Mouse (Mus musculus) 3134 (cell line): ENCODE measurements around the gene Xrra1.
"Not testable (repeated sequence)": the region's sequence is repeated elsewhere in the genome, so short reads cannot be mapped to it uniquely, and the experiment has no call there.

Source experiments
- DNase-seq: peaks from one replicate; pipeline ENCODE4 v3.0.0-alpha.2; 2011; ENCODE audit warnings: low spot score; ENCODE audit not compliant: insufficient read length; ENCODE audit errors: extremely low read depth

Gene Xrra1

DNA sequence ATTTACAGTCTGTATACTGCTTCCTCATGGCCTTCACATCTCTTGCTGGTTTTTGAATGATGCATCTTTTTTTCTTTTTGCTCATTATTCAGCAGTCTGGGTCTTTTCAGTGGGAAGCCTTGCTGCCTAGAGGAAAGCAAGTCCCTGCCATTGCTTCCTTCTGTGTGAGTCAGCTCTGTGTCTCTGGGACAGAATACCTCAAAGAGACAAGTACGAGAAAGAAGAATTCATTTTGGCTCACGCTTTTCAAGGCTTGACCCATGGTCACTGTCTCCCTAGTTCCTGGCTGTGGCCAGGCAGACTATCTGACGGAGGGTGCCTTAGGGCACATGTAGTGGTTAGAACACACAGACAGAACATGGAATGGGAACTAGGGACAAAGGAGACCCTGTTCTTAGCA is 35.1 kb downstream of the Xrra1 start:
- DNase-seq, result no peak

DNA sequence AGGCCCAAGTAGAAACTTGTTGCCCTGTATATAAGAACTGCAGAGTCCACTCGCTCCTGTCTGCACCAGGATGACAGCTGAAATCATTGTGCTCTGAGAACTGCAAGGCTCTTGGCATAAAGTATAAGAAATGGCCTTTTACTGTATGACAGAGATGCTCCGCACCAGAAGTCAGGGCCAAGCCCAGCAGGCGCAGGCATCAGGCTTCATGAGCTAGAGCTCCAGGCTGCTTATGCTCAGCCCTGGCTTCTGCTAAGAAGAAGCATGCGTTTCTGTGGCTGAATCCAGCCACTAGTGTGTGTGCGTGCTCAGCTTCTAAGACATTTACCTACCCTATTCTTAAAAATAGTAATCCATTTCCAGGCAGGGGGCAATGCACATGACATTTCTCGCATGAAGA is 35.6 kb downstream of the Xrra1 start:
- DNase-seq, result no peak

DNA sequence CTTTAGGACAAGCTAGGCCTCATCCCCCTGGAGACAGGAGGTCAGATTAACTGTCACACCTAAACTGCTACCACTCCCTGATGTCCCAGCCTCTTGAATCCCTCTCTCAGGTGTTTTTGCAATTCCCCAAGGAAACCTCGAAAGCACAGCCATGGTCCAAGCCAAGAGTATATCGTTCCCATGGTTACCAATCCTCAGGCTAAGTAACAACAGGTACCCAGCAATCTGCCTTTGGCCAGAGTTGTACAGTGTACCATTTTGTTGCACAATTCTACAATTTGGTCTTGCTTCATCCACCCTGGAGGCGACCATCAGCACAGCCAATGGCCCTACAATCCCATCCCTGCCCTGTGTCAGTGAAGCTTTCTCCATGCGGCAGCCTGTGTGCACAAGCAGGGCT is 38.0 kb downstream of the Xrra1 start:
- no peak for DNase-seq

DNA sequence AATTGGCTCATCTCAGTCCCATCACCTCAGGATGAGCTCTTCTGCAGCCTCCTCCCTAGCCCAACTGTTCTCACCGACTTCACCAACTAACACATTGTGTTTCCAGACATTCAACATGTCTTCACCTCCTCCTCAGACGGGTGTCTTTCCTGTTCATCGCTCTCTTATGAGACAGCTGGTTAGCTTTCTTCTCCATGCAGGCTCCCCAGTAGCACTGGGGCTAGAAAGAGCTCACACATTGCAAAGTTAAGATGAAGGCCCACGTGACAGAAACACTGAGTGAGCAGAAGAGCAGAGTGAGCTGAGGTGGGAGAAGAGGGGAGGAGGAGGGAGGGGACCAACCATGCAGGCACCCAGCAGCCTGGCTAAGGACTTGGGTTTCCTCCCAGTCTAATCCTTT is 43.3 kb downstream of the Xrra1 start:
- no peak for DNase-seq

DNA sequence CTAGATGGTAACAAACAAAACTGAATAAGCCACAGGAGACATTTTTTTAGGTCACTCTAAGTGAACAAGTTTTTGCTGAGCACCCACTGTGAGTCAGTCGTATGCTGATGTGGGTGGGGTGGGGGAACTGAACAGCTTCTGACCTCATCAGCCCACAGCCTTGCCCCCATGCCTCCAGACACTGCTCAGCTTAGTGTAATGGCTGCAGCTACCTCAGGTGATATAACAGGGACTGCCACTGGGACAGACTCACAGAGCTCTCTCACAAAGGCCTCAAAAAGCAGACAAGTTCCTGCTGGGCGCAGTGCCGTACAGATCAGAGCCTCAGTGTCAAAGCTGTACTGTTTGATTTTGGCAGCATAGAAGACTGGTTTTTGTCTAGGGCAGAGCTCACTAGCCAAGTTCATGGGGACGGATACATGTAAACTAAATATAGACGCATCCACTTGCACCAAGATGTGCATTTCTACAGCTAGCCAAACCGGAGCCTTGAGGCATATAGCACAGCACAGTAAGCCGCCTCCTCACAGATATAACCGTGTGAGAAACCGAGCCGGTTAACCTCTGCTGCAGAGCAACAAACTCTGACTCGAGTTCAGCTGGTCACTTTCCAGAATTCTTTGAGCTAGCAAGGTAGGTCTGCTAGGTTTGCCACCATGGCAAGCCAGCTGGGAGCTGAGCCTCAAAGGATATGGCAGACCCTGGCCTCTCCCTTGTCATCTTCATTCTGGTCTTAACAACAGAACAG is 44.2 kb downstream of the Xrra1 start:
- no peak for DNase-seq

DNA sequence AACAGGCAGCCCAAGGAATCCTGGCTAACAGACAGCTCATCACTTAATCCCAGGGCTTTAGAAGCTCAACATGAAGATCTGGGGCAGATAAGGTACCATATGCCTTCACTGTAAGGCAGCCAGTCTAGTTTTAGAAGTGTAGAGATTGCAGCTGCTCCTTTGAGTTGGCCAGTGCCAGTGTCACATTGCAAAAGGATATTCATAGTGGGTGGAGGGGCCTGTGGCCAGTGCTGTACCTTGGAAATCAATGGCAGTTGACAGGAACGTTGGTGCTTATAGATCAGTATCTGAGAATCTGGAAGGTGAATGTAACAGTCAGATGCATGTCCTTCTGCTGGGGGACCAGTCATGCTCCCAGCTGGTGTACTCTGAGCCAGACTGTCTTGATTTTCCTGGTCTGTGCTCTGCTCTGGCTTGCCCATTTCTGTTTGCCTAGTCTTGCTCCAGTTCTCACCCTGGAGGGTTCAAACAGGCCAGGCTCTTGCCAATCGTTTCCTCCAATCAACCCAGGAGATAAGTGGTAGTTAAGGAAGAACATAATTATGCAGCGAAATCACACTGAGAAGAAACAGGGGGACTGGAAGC is 45.6 kb downstream of the Xrra1 start:
- no peak for DNase-seq

DNA sequence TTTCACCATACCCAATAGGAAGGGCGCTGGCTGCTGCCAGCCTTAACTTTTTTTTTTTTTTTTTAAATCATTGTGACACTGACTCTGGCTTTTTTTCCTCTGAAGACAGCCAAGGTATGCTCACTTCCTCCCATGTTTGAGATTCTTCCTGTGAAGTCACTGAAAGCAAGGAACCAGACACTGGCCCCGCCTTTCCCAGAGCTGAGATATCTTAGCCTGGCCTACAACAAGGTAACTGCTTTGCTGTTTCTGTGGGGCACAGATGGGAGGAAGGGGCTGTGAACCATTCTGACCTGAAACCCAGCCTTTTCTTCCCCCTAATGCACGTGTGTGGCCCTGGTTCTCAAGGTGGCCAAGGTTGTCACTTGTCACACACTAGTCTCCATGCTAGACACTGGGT is 47.4 kb downstream of the Xrra1 start:
- DNase-seq, result no peak

DNA sequence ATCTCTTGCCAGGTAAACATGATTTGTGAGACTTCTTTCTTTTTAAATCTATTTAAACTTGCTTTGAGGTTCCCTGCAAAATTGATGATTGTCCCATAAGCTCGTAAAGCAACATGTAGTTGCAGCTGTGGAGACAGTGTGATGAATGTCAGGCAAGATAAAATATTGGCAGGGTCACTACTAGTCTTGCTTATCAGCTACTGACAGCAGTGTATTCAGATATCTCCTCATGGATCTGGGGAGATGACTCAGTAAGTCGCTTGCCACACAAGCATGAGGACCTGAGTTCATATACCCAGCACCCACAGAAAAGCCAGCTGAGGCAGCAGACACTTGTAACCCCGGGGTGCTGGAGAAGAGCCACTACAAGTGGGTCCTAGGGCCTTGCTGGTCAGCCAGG is 48.5 kb downstream of the Xrra1 start:
- no peak for DNase-seq

DNA sequence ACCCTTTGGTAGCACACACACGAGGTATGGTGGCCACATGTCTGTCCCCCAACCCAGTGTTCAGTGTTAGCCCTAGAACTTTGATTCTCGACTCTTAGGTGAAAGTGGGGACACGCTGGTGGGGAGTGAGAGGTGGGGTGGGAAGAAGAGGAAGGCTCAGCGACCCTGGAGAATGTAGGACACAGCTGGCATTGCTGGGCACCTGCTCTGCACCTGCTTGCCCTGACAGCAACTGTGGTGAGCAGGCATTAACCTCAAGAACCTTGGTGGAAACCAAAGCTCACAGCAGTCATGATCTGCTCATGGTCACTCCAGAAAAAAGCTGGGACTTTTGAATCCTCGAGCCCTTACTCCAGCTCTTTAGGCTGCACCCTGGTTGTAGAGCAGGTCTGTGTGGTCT is 52.1 kb downstream of the Xrra1 start:
- no peak for DNase-seq

DNA sequence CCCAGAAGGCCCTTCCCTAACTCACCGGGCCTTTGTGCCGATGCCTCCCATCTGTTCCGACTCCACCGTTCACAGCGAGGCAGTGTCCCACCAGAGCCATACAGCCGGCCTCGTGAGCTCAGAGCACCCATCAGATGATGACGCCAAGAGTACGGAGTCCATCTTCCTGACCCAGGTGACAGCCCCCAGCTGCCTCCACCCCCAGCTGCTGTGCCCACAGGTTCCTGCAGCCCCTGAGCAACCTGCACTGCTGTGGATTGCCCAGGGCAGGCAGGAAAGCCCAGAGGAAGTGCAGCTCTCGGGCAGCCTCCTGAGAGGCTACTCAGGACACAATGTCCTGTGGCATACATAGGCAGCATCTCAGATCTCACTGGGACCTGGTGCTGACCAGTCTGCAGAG is 55.4 kb downstream of the Xrra1 start:
- no peak for DNase-seq

DNA sequence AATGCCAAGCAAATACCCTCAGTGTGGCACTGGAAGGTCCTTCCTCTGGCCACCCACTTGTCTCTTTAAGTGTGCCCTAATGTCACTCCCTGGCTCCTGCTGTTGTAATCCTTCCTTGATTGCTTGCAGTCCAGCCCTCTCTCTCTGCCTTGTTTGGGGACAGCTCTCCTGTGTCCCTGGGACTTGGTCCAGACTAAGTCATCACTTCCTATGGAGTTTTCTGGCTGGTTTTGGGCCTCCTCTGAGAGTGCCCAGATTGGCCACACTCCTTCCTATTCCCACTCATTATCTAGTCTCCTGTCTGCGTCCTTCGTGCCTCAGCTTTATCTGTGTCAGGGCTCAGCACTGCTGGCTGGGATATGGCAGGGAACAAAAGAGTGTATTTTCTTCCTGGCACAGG is 56.6 kb downstream of the Xrra1 start:
- no peak for DNase-seq

DNA sequence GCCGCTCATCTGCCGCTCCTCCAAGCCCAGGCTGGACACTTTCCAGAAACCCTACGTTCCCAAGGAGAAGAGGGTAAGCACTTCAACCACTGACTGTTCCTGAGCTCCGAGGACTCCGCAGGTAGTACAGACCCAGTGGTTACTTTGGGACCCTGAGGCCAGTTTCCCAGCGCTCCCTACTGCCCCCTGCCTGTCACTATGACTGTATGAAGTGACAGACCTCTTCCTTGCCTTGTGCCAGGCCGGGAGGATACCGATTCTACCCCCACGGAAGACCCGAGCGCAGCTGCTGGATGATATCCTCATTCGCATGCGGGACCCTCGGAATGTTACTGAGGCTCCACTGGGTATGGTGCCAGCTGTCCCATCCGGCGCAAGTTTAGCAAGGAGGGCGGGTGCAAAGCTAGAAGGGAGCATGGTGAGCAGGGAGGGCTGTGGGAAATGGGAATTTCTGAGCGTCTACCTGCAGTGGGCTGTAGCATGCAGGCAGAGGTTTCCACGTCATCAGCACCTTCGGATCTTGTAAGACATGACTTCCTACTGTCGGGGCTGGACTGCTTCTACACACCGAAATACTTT is 57.9 kb downstream of the Xrra1 start:
- DNase-seq, result no peak

DNA sequence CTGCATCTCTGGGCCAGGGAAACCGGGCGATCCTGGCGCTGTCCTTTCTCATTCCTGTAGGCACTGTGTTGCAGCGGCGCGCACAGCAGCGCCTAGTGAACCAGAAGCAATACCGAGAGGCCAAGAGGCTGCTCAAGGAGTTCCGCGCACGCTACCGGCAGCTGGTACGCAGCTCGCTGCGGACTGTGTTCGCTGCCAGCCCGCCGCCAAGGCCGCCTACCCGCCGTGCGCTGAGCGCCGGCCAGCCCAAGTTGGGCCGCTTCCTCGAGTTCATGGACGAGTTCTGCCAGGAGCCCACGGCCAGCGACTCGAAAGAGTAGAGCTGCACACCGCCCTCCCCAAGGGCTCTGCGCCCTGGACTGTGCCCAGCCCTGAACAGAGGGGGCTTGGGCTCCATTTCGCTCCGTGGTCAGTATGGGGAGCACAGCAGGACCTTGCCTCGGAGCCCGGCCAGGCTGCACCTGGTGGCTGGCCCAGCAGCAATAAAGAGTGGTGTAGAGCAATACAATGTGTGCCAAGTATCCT is 58.5 kb downstream of the Xrra1 start:
- peak; percentile 16 for DNase-seq

DNA sequence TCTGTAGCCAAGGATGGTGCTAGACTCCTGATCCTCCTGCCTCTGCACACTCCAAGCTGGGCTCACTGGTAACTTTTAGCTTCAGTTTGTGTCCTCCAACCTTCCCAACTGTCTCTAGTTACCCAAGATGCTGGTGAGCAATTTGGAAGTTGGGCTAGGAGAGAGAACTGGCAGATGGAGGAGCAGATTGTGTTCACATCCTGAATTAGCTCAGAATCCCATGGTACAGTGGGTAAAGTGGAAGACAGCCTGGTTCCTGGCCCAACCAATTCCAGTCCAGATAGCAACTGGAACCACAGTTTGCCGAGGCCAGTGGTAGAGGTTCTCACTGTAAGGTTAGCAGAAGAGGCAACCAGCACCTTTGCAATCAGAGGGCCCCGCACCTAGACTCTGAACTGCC is 60.2 kb downstream of the Xrra1 start:
- no peak for DNase-seq

DNA sequence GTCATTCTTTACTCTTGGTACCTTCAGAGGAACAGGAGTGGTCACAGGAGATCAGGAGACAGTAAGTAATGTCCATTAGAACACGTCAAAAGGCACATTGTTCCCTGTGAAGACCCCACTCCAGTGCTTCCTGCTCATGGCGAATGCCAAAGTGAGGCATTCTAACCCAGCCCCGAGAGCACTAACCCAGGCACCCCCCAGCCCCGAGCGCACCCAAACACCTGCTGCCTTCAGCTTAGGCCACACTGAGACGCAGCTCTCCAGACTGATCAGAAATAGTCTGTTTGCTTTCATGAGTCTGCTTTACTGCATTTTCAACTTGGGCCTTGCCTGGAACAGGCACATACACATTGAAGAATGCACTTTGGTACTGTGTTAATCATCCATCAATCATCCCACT is 61.1 kb downstream of the Xrra1 start:
- no peak for DNase-seq

DNA sequence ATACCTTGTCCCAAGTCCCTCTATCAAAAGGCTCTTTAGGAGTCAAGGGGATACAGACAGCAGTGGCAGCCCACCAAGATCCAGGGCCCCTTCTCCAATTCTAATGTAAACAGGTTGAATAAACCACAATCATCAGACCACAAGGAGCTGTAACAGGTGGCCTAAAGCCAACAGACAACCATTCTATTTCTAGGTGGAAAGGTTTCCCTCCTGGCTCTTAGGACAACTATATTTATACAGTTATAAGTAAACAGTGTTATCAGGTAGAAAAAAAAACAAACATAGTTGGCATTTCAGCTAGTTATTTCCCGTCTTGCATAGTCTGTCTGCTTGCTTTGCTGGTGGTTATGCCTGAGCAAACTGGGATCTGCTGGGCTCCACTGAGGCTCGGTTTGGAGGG is 61.5 kb downstream of the Xrra1 start:
- no peak for DNase-seq

DNA sequence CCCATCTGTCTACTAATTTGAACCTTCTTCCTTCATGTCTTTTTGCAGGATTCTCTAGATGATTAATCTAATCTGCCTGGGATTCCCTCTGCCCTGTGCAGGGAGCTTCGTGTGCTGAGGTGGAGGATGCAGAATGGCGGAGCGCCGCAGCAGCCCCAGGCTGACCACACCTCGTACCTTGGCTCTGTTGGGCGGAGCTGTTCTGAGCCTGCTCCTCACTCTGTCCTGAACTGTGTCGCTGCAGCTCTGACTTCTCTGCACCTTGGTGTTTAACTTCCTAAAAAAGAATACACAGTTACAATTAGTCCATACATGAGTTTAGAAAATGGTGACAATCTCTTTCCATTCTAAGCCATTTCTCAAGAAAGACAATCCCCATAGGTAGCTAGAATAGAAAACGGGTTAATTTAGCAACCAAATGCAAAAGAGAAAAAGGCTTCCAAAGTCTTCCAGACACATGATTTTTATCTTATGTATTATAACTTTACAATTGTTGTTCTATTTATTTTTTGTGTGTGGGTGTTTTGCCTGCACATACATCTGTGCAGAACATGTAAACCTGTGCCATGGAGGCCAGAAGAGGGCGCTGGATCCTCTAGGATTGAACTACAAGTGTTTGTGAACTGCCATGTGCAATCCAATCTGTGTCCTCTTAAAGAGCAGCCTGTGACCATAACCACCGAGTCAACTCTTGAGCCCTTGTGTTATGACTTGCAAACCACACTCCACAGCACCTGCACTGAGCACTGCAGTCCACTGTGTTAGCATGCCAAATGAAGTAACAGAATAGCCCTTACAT is 68.2 kb downstream of the Xrra1 start:
- no peak for DNase-seq

DNA sequence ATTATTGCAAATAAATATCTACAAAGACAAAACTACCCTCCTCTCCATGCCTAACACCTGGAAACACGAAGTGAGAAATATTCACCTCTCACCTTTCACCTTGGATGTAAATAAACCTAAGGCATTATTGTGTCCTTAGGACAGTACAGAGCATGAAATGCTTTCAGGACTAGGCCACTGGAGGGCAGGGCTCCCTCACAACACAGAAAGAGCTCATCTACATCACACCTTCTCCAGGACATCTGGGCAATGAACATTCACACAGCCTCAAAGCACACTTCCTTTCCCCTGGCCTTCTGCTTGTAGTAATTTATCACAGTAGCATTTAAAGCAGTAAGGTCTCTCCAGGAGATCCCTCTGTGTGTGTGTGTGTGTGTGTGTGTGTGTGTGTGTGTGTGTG is 76.8 kb downstream of the Xrra1 start:
- no peak for DNase-seq

DNA sequence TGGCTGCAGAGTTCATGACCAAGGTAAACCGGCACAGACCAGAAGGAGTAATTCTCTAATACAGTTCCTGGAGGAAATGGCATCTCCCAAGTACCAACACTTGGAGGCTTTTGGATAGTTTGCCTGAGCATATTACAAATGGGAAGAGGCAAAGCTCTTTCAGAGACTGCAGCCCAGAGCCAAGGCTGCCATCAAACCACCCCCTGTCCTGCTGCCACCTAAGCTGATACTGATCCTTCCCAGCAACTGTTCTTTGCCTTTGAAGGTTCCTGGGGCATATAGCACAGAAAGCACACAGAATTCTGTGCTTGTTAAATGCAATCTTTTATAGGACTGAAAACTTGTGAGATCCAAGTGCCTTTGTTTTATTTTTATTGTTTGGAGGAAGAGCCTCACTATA is 81.8 kb downstream of the Xrra1 start:
- no peak for DNase-seq

DNA sequence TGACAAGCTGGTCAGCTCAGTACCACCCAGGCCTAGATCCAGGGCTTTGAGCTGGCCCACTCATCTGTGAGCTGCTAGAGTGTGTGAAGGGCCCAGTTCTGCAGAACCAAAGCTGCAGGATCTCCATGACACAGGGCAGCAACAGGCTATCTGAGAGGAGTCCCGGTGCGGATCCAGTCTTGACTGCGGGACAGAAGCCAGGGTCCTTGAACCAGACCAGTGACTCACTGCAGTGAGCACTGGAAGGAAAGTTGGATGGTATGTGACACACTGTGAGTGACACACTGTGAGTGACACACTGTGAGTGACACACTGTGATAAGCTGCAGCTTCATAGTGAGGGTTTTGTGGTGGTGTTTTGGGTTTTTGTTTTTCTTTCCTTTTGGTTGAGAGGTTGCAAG is 85.6 kb downstream of the Xrra1 start:
- DNase-seq, result no peak

DNA sequence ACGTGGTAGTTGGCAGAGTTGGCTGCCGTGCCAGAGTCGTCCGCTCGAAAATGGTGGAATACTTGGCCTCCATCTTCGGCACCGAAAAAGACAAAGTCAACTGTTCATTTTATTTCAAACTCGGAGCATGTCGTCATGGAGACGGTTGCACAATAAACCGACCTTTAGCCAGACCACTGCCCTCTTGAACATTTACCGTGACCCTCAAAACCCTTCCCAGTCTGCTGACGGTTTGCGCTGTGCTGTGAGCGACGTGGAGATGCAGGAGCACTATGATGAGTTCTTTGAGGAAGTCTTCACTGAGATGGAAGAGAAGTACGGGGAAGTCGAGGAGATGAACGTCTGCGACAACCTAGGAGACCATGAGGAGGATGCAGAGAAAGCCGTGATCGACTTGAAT is 86.1 kb downstream of the Xrra1 start:
- not testable (repeated sequence) for DNase-seq
